Mouse (Mus musculus): ENCODE results near the gene Gna14.

DNA sequence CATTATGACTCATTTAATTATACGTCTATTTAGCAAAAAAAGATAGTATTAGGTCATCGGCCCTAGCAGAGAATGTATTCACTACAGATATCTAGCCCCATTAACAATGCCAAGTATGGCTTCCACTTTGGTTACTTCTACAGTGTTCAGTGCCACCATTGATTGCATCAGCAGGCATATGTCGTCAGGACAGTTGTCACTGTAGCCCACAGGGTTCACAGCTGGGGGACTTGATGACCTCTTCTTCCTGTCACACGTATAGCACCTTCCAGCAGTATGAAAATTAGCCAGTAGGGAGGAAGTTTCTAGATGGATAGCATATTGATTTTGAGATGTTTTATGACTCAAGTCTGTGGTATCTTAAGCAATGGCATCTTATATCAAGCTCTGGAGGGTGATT, 78.6 kb downstream of the Gna14 start:
- TF ChIP-seq CTCF (IDR thresholded peaks at IDR 0.05; ENCODE audit: control insufficient read depth, insufficient read depth, insufficient read length) (no peak), USF1 (IDR thresholded peaks at IDR 0.05; ENCODE audit: low read depth) (no peak)

Data from C2C12 (cell line).